Mouse (Mus musculus) heart, embryonic 16.5 days (tissue): ENCODE measurements around the gene Pramel6. TPM values are rescaled to one million over a fixed set of nuclear protein-coding genes. Genes with fewer than 3 reads are reported as not detected.
"Not testable (repeated sequence)": the region's sequence is repeated elsewhere in the genome, so short reads cannot be mapped to it uniquely, and the experiment has no call there.

Source experiments
- ATAC-seq: fragments of 200-750 bp; cut with Nextera tagmentation; replicated peaks from 2 replicates; pipeline ENCODE4 v1.8.0; 2017; ENCODE audit warnings: moderate number of reproducible peaks; ENCODE audit not compliant: insufficient read depth, low FRiP score; ENCODE audit errors: extremely low read depth
- H3K27ac ChIP-seq: fragments of 300-500 bp; sonication (generic); 2 replicates; pipeline ENCODE4 v1.5.1; 2014; ENCODE audit warnings: mild to moderate bottlenecking, low read length, control low read depth, moderate library complexity
- H3K27me3 ChIP-seq: fragments of 300-500 bp; sonication (generic); 2 replicates; pipeline ENCODE4 v1.6.1; 2014; ENCODE audit warnings: low read length, mixed read lengths; ENCODE audit not compliant: control insufficient read depth, insufficient read depth
- H3K36me3 ChIP-seq: fragments of 300-500 bp; sonication (generic); 2 replicates; pipeline ENCODE4 v1.6.1; 2014; ENCODE audit not compliant: control insufficient read depth, insufficient read depth
- H3K4me1 ChIP-seq: fragments of 300-500 bp; sonication (generic); 2 replicates; pipeline ENCODE4 v1.6.1; 2014; ENCODE audit warnings: low read length, mixed read lengths; ENCODE audit not compliant: control insufficient read depth, insufficient read depth
- H3K4me2 ChIP-seq: fragments of 300-500 bp; sonication (generic); 2 replicates; pipeline ENCODE4 v1.6.1; 2014; ENCODE audit warnings: low read depth, mild to moderate bottlenecking, control low read depth, low read length
- H3K4me3 ChIP-seq: fragments of 300-500 bp; sonication (generic); 2 replicates; pipeline ENCODE4 v1.5.1; 2014; ENCODE audit warnings: mild to moderate bottlenecking, control low read depth, low read length
- H3K9ac ChIP-seq: fragments of 300-500 bp; sonication (generic); 2 replicates; pipeline ENCODE4 v1.6.1; 2014; ENCODE audit warnings: low read length, control low read depth
- H3K9me3 ChIP-seq: fragments of 300-500 bp; sonication (generic); replicated peaks from 2 replicates; pipeline ENCODE4 v1.6.1; 2016; ENCODE audit warnings: low read length; ENCODE audit not compliant: control insufficient read depth
- WGBS: fragments of 180-500 bp; shearing (Covaris S2); extraction: QIAGEN DNeasy Blood & Tissue Kit; methylation state at CpG from one replicate; pipeline ENCODE4 v1.1.7; 2014; 5-methylcytosine and 5-hydroxymethylcytosine counted together
- polyA plus RNA-seq: library from polyadenylated mRNA; unstranded; fragments of >200 nt; fragmentation: Nextera tagmentation; extraction: Ambion mirVana; gene quantifications from 2 replicates; pipeline ENCODE4 v1.2.1, GENCODE M21; 2015

Gene Pramel6
- polyA plus RNA-seq = not detected in 2 replicates

GRCm38 (mm10) chr2:87506265-87506664 is at the start of gene Pramel6:
Pramel6 (plus strand) TSS chr2:87506565.
- no peaks in the 10 kb centered on the region for H3K9me3 ChIP-seq
- no peak within 1 kb of the TSS for H3K4me2 ChIP-seq
- H3K36me3 ChIP-seq = no peaks in the 10 kb centered on the region
- no peaks in the 10 kb centered on the region for H3K4me1 ChIP-seq
- WGBS = 74% methylated on average over 6 of the region's 6 CpGs
- no peak within 1 kb of the TSS for H3K9ac ChIP-seq
- H3K27ac ChIP-seq = no peak within 1 kb of the TSS
- H3K27me3 ChIP-seq = no peaks in the 10 kb centered on the region
- H3K4me3 ChIP-seq = no peak within 1 kb of the TSS
- ATAC-seq = no peak

GRCm38 (mm10) chr2:87461769-87462168 is 44.6 kb upstream of the Pramel6 start:
- no peak for ATAC-seq
- 87% methylated on average over 4 of the region's 4 CpGs for WGBS

GRCm38 (mm10) chr2:87480207-87480606 is 26.2 kb upstream of the Pramel6 start:
- no peak overlapping the region for H3K4me2 ChIP-seq
- no peak for ATAC-seq
- no peaks in the 10 kb centered on the region for H3K4me1 ChIP-seq
- no peaks in the 10 kb centered on the region for H3K27me3 ChIP-seq
- H3K9me3 ChIP-seq = no peaks in the 10 kb centered on the region
- H3K9ac ChIP-seq = no peak overlapping the region
- no peak overlapping the region for H3K27ac ChIP-seq
- no peaks in the 10 kb centered on the region for H3K36me3 ChIP-seq
- no peak overlapping the region for H3K4me3 ChIP-seq

More at GRCm38 (mm10) chr2:87461769-87462168, 44.6 kb upstream of the Pramel6 start:
- Histone ChIP-seq H3K27ac (no peak overlapping the region), H3K4me1 (no peaks in the 10 kb centered on the region), H3K27me3 (no peaks in the 10 kb centered on the region), H3K4me3 (no peak overlapping the region), H3K9me3 (no peaks in the 10 kb centered on the region), H3K36me3 (no peaks in the 10 kb centered on the region), H3K4me2 (no peak overlapping the region), H3K9ac (no peak overlapping the region)

- Histone ChIP-seq H3K4me2 (no peak overlapping the region), H3K4me1 (no peaks in the 10 kb centered on the region), H3K36me3 (no peaks in the 10 kb centered on the region), H3K9ac (no peak overlapping the region), H3K4me3 (no peak overlapping the region), H3K27ac (no peak overlapping the region), H3K27me3 (no peaks in the 10 kb centered on the region), H3K9me3 (no peaks in the 10 kb centered on the region)
- no peak for ATAC-seq
- whole genome bisulfite sequencing = 53% methylated on average over 4 of the region's 4 CpGs
Observed at GRCm38 (mm10) chr2:87481158-87481557, 25.2 kb upstream of the Pramel6 start.

GRCm38 (mm10) chr2:87482276-87482675 is 24.1 kb upstream of the Pramel6 start:
- ATAC-seq = no peak
- Histone ChIP-seq H3K4me1 (no peaks in the 10 kb centered on the region), H3K27ac (no peak overlapping the region), H3K9me3 (no peaks in the 10 kb centered on the region), H3K4me3 (no peak overlapping the region), H3K4me2 (no peak overlapping the region), H3K9ac (no peak overlapping the region), H3K27me3 (no peaks in the 10 kb centered on the region), H3K36me3 (no peaks in the 10 kb centered on the region)
- 74% methylated on average over 2 of the region's 2 CpGs for WGBS

- not testable (repeated sequence) for H3K4me3 ChIP-seq, ATAC-seq, H3K9me3 ChIP-seq, H3K27ac ChIP-seq, H3K4me1 ChIP-seq, H3K27me3 ChIP-seq, H3K36me3 ChIP-seq, H3K4me2 ChIP-seq, H3K9ac ChIP-seq
- 87% methylated on average over 3 of the region's 5 CpGs for WGBS
Observed at GRCm38 (mm10) chr2:87496993-87497392, 9.4 kb upstream of the Pramel6 start, which contains the start of gene Pramel7. Pramel7 (minus strand) TSS chr2:87497093.

GRCm38 (mm10) chr2:87515046-87515445 is 8.7 kb downstream of the Pramel6 start:
- WGBS = 85% methylated on average over 2 of the region's 2 CpGs
- no peak for ATAC-seq

GRCm38 (mm10) chr2:87515457-87516060 is 9.2 kb downstream of the Pramel6 start:
- H3K9me3 ChIP-seq = 0 out of 2 replicates have a peak, but pooled peaks cover 1% of the 10 kb centered on the region
- H3K27me3 ChIP-seq = no peaks in the 10 kb centered on the region
- no peak for ATAC-seq
- H3K36me3 ChIP-seq = no peaks in the 10 kb centered on the region
- no peak overlapping the region for H3K27ac ChIP-seq
- H3K4me1 ChIP-seq = no peaks in the 10 kb centered on the region
- H3K4me3 ChIP-seq = no peak overlapping the region
- 69% methylated on average over 7 of the region's 8 CpGs for WGBS
- no peak overlapping the region for H3K9ac ChIP-seq
- no peak overlapping the region for H3K4me2 ChIP-seq

More at GRCm38 (mm10) chr2:87515046-87515445, 8.7 kb downstream of the Pramel6 start:
- no peaks in the 10 kb centered on the region for H3K27me3 ChIP-seq
- no peak overlapping the region for H3K9ac ChIP-seq
- no peak overlapping the region for H3K27ac ChIP-seq
- no peak overlapping the region for H3K4me3 ChIP-seq
- H3K4me1 ChIP-seq = no peaks in the 10 kb centered on the region
- no peak overlapping the region for H3K4me2 ChIP-seq
- no peaks in the 10 kb centered on the region for H3K36me3 ChIP-seq
- H3K9me3 ChIP-seq = no peaks in the 10 kb centered on the region

- 79% methylated on average over 3 of the region's 3 CpGs for WGBS
- no peak overlapping the region for H3K4me3 ChIP-seq
- H3K36me3 ChIP-seq = no peaks in the 10 kb centered on the region
- no peak overlapping the region for H3K27ac ChIP-seq
- H3K4me2 ChIP-seq = no peak overlapping the region
- H3K27me3 ChIP-seq = no peaks in the 10 kb centered on the region
- ATAC-seq = no peak
- H3K9me3 ChIP-seq = 0 out of 2 replicates have a peak, but pooled peaks cover 4% of the 10 kb centered on the region
- no peak overlapping the region for H3K9ac ChIP-seq
- H3K4me1 ChIP-seq = no peaks in the 10 kb centered on the region
Observed at GRCm38 (mm10) chr2:87516581-87516980, 10.2 kb downstream of the Pramel6 start.
